Mouse (Mus musculus) forebrain, embryonic 16.5 days (tissue): ENCODE measurements around the gene Rad21l. TPM values are rescaled to one million over a fixed set of nuclear protein-coding genes. Genes with fewer than 3 reads are reported as not detected.

Source experiments
- ATAC-seq: fragments of 200-750 bp; cut with Nextera tagmentation; 2 replicates; pipeline ENCODE4 v1.8.0; 2017; ENCODE audit warnings: mild to moderate bottlenecking, moderate library complexity
- H3K27ac ChIP-seq: fragments of 300-500 bp; sonication (generic); 2 replicates; pipeline ENCODE4 v1.5.1; 2014; ENCODE audit warnings: low read length, control low read depth
- H3K27me3 ChIP-seq: fragments of 300-500 bp; sonication (generic); replicated peaks from 2 replicates; pipeline ENCODE4 v1.6.1; 2014; ENCODE audit warnings: low read length; ENCODE audit not compliant: control insufficient read depth, insufficient read depth
- H3K36me3 ChIP-seq: fragments of 300-500 bp; sonication (generic); 2 replicates; pipeline ENCODE4 v1.6.1; 2014; ENCODE audit not compliant: control insufficient read depth, insufficient read depth
- H3K4me1 ChIP-seq: fragments of 300-500 bp; sonication (generic); replicated peaks from 2 replicates; pipeline ENCODE4 v1.6.1; 2014; ENCODE audit warnings: low read length; ENCODE audit not compliant: control insufficient read depth, insufficient read depth
- H3K4me2 ChIP-seq: fragments of 300-500 bp; sonication (generic); 2 replicates; pipeline ENCODE4 v1.6.1; 2014; ENCODE audit warnings: mild to moderate bottlenecking, low read length, control low read depth
- H3K4me3 ChIP-seq: fragments of 300-500 bp; sonication (generic); replicated peaks from 2 replicates; pipeline ENCODE4 v1.5.1; 2014; ENCODE audit warnings: mild to moderate bottlenecking, low read length, control low read depth
- H3K9ac ChIP-seq: fragments of 300-500 bp; sonication (generic); replicated peaks from 2 replicates; pipeline ENCODE4 v1.6.1; 2014; ENCODE audit warnings: low read depth, low read length, control low read depth
- H3K9me3 ChIP-seq: fragments of 300-500 bp; sonication (generic); 2 replicates; pipeline ENCODE4 v1.6.1; 2016; ENCODE audit warnings: low read length; ENCODE audit not compliant: control insufficient read depth
- WGBS: fragments of 180-500 bp; shearing (Covaris S2); extraction: QIAGEN DNeasy Blood & Tissue Kit; methylation state at CpG from one replicate; pipeline ENCODE4 v1.1.7; 2014; 5-methylcytosine and 5-hydroxymethylcytosine counted together
- polyA plus RNA-seq: library from polyadenylated mRNA; unstranded; fragments of >200 nt; fragmentation: Nextera tagmentation; extraction: Ambion mirVana; gene quantifications from 2 replicates; pipeline ENCODE4 v1.2.1, GENCODE M21; 2015

Gene Rad21l
- polyA plus RNA-seq, 1 experiment from 2014 or later: not detected

DNA sequence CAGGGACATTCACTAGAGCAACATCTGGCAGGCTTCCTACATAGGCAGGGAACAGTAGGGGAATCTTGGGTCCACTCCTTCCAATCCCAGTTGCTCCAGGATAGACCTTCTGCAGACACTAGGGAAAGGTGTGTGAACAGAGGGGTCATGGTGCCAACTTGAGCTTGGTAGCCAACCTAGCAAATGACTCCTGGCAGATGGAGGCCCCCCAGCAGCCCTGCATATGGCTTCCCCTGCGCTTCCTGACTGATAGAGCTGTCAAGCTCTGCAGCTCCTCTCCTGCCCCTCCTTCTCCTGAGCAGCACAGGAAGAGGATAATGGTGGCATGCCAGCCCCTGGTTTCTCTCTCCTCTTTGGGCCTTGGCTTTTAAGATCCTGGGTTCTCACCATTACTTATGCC, 59.9 kb downstream of the Rad21l start:
- Histone ChIP-seq H3K9me3 (no peaks in the 10 kb centered on the region), H3K36me3 (no peaks in the 10 kb centered on the region), H3K4me2 (no peak overlapping the region), H3K27ac (no peak overlapping the region), H3K27me3 (no peaks in the 10 kb centered on the region), H3K4me3 (no peak overlapping the region), H3K4me1 (peaks cover 20% of the 10 kb centered on the region), H3K9ac (no peak overlapping the region)
- 82% methylated on average over 1 of the region's 1 CpGs for WGBS
- ATAC-seq: no peak

DNA sequence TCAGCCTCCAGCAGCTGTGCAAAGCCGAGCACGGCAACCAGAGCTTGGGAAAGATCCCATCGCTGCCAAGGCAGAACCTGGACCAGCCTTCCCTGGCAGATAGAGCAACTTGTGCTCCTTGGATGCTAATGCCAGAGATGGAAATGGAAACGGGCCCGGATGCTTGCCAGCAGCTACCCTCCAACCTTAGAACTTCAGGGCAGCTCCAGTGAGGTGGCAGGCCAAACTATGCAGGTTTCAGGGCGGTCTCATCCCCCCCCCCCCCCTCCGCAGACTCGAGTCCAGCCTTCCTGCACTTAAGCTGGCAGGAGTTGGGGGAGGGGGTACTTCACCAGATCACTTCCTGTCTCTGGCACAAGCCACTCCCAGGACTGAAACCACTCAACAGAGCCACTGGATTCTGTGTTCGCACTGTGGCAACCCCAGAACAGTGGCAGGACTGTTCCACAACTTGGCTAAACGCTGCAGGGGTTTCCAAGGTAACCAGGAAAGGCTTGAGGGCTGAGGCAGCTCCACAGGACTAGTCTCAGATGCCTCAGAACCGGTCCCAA, 62.8 kb downstream of the Rad21l start:
- Histone ChIP-seq H3K4me1 (peaks cover 23% of the 10 kb centered on the region), H3K4me3 (no peak overlapping the region), H3K36me3 (no peaks in the 10 kb centered on the region), H3K9me3 (no peaks in the 10 kb centered on the region), H3K27ac (no peak overlapping the region; the same call in 1 of the 2 replicates), H3K27me3 (no peaks in the 10 kb centered on the region), H3K9ac (no peak overlapping the region), H3K4me2 (0 out of 2 replicates have a peak overlapping the region, but pooled peaks have one; percentile 1)
- 32% methylated on average over 11 of the region's 11 CpGs for WGBS
- peak; percentile 76 for ATAC-seq

DNA sequence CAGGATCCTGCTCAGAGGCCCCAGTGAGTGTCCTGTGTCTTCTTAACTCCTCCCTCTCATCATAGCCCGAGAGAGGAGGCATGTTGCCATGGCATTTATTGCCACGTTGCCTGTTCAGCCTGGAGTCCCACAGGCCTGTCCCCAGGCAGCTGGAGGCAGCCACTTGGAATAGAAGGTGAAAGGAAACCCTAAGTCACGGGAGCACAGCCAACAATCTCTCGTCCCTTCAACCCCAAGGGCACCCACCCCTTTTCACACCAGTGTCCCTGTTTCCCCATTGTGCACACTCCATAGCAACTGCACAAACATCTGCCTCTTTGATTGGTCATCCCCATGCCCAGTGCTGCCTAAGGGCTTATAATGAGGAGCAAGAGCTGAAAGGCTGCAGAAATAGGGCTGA, 64.7 kb downstream of the Rad21l start:
- Histone ChIP-seq H3K4me2 (no peak overlapping the region), H3K36me3 (no peaks in the 10 kb centered on the region), H3K4me1 (peaks cover 23% of the 10 kb centered on the region), H3K9ac (no peak overlapping the region), H3K9me3 (no peaks in the 10 kb centered on the region), H3K27me3 (no peaks in the 10 kb centered on the region), H3K27ac (no peak overlapping the region), H3K4me3 (no peak overlapping the region)
- 3% methylated on average over 4 of the region's 4 CpGs for WGBS
- peak; percentile 65 for ATAC-seq

GRCm38 (mm10) chr2:151602106-151602505, 66.2 kb downstream of the Rad21l start:
- Histone ChIP-seq H3K27ac (no peak overlapping the region), H3K4me1 (peaks cover 23% of the 10 kb centered on the region), H3K9ac (no peak overlapping the region), H3K4me3 (no peak overlapping the region), H3K4me2 (no peak overlapping the region), H3K36me3 (no peaks in the 10 kb centered on the region), H3K27me3 (no peaks in the 10 kb centered on the region), H3K9me3 (no peaks in the 10 kb centered on the region)
- WGBS: 84% methylated on average over 4 of the region's 4 CpGs
- ATAC-seq: no peak

DNA sequence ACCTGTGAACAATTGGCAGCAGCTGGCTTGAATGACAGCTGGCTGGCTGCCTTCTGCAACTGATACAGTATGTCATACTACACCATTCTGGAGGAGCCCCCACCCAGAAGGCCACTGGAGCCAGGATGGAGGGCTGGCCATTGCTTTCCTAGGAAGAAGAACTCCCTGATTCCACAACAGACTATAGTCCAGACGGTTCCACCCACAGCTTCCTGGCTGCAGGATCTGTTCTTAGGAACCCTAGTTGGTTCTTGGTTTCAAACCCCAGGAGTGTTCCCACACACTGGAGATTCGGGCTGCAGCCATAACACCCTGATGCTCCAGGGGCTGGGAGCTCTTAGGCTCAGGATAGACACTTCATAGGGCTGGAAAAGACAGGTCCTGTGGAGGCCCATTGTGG, 70.3 kb downstream of the Rad21l start:
- H3K9me3 ChIP-seq: no peaks in the 10 kb centered on the region
- no peak overlapping the region for H3K4me3 ChIP-seq
- no peaks in the 10 kb centered on the region for H3K27me3 ChIP-seq
- H3K27ac ChIP-seq: no peak overlapping the region
- no peak for ATAC-seq
- peaks cover under 1% of the 10 kb centered on the region; the same call in 1 of the 2 replicates for H3K4me1 ChIP-seq
- WGBS: 78% methylated on average over 2 of the region's 2 CpGs
- H3K4me2 ChIP-seq: no peak overlapping the region
- H3K9ac ChIP-seq: no peak overlapping the region
- no peaks in the 10 kb centered on the region for H3K36me3 ChIP-seq

Other genes starting within 250 kb of the Rad21l start
- gene 4921509C19Rik, start 192.4 kb downstream of the Rad21l start, polyA plus RNA-seq: not detected in 2 replicates
- 271 and 287 TPM in 2 replicates for gene Nsfl1c, start 174.4 kb downstream of the Rad21l start, polyA plus RNA-seq
- 610 and 624 TPM in 2 replicates for gene Fkbp1a, start 126.0 kb downstream of the Rad21l start, polyA plus RNA-seq
- 0.89 and 1.0 TPM in 2 replicates for gene Sdcbp2, start 95.9 kb downstream of the Rad21l start, polyA plus RNA-seq
- 9.2 and 14.8 TPM in 2 replicates for gene Snph, start 35.9 kb downstream of the Rad21l start, polyA plus RNA-seq
- 22.2 and 26.6 TPM in 2 replicates for gene Tmem74b, start 33.5 kb upstream of the Rad21l start, polyA plus RNA-seq
- gene Psmf1, start 75.7 kb upstream of the Rad21l start, polyA plus RNA-seq: 56.7 and 57.3 TPM in 2 replicates
- gene Rspo4, start 174.4 kb upstream of the Rad21l start, polyA plus RNA-seq: 0.10 and 0.11 TPM in 2 replicates
- 0.10 and 0.14 TPM in 2 replicates for gene Angpt4, start 242.7 kb upstream of the Rad21l start, polyA plus RNA-seq